Mouse (Mus musculus) midbrain, embryonic 10.5 days (tissue): ENCODE data around the gene Amotl1. TPM values are rescaled to one million over a fixed set of nuclear protein-coding genes. Genes with fewer than 3 reads are reported as not detected.
A peak's percentile ranks its signal among the peaks of the same experiment; 100 is the strongest.

ENCODE experiments used
- DNase-seq: peaks from one replicate; pipeline ENCODE4 v3.0.0-alpha.2; 2017; ENCODE audit warnings: low spot score
- H3K27ac ChIP-seq: fragments of 300-500 bp; sonication (generic); replicated peaks from 2 replicates; pipeline ENCODE4 v1.5.1; 2016; ENCODE audit warnings: mild to moderate bottlenecking
- H3K27me3 ChIP-seq: fragments of 300-500 bp; sonication (generic); 2 replicates; pipeline ENCODE4 v1.6.1; 2016; ENCODE audit warnings: low read depth, mild to moderate bottlenecking; ENCODE audit not compliant: poor library complexity, severe bottlenecking
- H3K36me3 ChIP-seq: fragments of 300-500 bp; sonication (generic); 2 replicates; pipeline ENCODE4 v1.6.1; 2016; ENCODE audit warnings: mild to moderate bottlenecking, moderate library complexity
- H3K4me1 ChIP-seq: fragments of 300-500 bp; sonication (generic); 2 replicates; pipeline ENCODE4 v1.6.1; 2016
- H3K4me3 ChIP-seq: fragments of 300-500 bp; sonication (generic); 2 replicates; pipeline ENCODE4 v1.5.1; 2016; ENCODE audit warnings: mild to moderate bottlenecking, moderate library complexity
- H3K9me3 ChIP-seq: fragments of 300-500 bp; sonication (generic); replicated peaks from 2 replicates; pipeline ENCODE4 v1.6.1; 2016; ENCODE audit warnings: mild to moderate bottlenecking
- WGBS: fragments of 180-500 bp; shearing (Covaris S2); methylation state at CpG from one replicate; pipeline ENCODE4 v1.1.7; 2016; 5-methylcytosine and 5-hydroxymethylcytosine counted together
- polyA plus RNA-seq: library from polyadenylated mRNA; unstranded; fragments of >200 nt; fragmentation: Nextera tagmentation; extraction: Ambion mirVana; gene quantifications from 2 replicates; pipeline ENCODE4 v1.2.1, GENCODE M21; 2016

Amotl1 gene
- polyA plus RNA-seq, 1 experiment from 2014 or later: 14.7 TPM

DNA sequence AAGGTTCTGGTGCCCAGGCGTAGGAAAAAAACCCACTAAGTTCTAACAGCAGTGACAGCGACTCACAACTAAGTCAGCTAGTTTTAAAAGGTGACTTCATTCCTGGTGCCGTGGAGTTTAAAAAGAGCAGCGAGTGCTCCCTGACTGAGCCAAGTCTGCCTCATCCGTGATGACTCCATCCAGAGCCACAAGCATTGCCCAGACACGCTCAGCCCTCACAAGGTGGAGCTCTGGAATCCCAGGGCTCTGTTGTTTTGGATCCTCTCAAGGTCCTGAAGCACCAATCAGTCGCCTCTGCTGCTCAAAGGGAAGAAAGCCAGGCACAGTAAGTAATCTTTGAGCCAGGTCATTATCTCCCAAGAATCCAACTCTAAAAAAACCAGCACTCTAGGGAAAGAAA lies 18.0 kb upstream of the Amotl1 start:
- Histone ChIP-seq H3K27me3 (no peaks in the 10 kb centered on the region), H3K4me3 (no peak overlapping the region), H3K9me3 (no peaks in the 10 kb centered on the region), H3K4me1 (no peaks in the 10 kb centered on the region), H3K27ac (no peak overlapping the region), H3K36me3 (no peaks in the 10 kb centered on the region)
- no peak for DNase-seq
- 73% methylated on average over 7 of the region's 7 CpGs for WGBS

- no peak for DNase-seq
Observed at GRCm38 (mm10) chr9:14662138-14662537, 17.3 kb upstream of the Amotl1 start.

DNA sequence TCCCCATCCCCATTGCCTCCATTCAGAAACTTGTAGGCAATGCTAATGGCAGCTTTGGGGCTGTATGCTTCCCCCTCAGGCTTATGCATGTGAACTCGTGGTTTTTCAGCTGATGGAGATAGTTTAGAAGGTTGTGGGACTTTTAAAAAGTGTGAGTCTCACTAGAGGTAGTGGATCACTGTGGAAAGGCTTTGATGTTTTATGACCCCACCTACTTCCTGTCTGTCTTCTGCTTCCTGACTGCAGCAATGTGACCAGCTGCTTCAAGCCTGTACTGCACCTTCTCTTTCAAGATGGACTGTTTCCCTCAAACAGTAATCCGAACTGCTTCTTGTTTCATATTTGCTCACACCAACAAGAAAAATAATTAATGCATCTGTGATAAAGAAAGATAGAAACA lies 13.1 kb upstream of the Amotl1 start:
- Histone ChIP-seq H3K36me3 (no peaks in the 10 kb centered on the region), H3K27me3 (no peaks in the 10 kb centered on the region), H3K4me1 (no peaks in the 10 kb centered on the region), H3K27ac (no peak overlapping the region), H3K9me3 (no peaks in the 10 kb centered on the region), H3K4me3 (no peak overlapping the region)
- DNase-seq: no peak
- 67% methylated on average over 2 of the region's 2 CpGs for WGBS

More at GRCm38 (mm10) chr9:14662138-14662537, 17.3 kb upstream of the Amotl1 start:
- H3K4me3 ChIP-seq: no peak overlapping the region
- 0 out of 2 replicates have a peak overlapping the region, but pooled peaks have one; percentile 6 for H3K27ac ChIP-seq
- WGBS: 85% methylated on average over 9 of the region's 9 CpGs
- H3K36me3 ChIP-seq: no peaks in the 10 kb centered on the region
- H3K4me1 ChIP-seq: no peaks in the 10 kb centered on the region
- H3K9me3 ChIP-seq: no peaks in the 10 kb centered on the region
- H3K27me3 ChIP-seq: no peaks in the 10 kb centered on the region

GRCm38 (mm10) chr9:14654010-14654409 lies 9.2 kb upstream of the Amotl1 start:
- no peaks in the 10 kb centered on the region for H3K36me3 ChIP-seq
- no peak overlapping the region for H3K4me3 ChIP-seq
- DNase-seq: no peak
- no peaks in the 10 kb centered on the region for H3K9me3 ChIP-seq
- 87% methylated on average over 2 of the region's 2 CpGs for WGBS
- no peak overlapping the region for H3K27ac ChIP-seq
- H3K4me1 ChIP-seq: no peaks in the 10 kb centered on the region
- no peaks in the 10 kb centered on the region for H3K27me3 ChIP-seq

GRCm38 (mm10) chr9:14652761-14653160 lies 7.9 kb upstream of the Amotl1 start:
- H3K4me3 ChIP-seq: no peak overlapping the region
- 60% methylated on average over 1 of the region's 1 CpGs for WGBS
- no peaks in the 10 kb centered on the region for H3K36me3 ChIP-seq

GRCm38 (mm10) chr9:14647849-14648248 lies 3.0 kb upstream of the Amotl1 start:
- no peak for DNase-seq
- Histone ChIP-seq H3K27me3 (no peaks in the 10 kb centered on the region), H3K27ac (no peak overlapping the region), H3K4me1 (peaks cover 19% of the 10 kb centered on the region), H3K9me3 (no peaks in the 10 kb centered on the region), H3K4me3 (no peak overlapping the region), H3K36me3 (no peaks in the 10 kb centered on the region)
- WGBS: 88% methylated on average over 8 of the region's 8 CpGs

More at GRCm38 (mm10) chr9:14652761-14653160, 7.9 kb upstream of the Amotl1 start:
- no peaks in the 10 kb centered on the region for H3K27me3 ChIP-seq
- no peak overlapping the region for H3K27ac ChIP-seq
- no peak for DNase-seq
- H3K4me1 ChIP-seq: no peaks in the 10 kb centered on the region
- no peaks in the 10 kb centered on the region for H3K9me3 ChIP-seq

- DNase-seq: no peak
- no peaks in the 10 kb centered on the region for H3K27me3 ChIP-seq
- H3K4me3 ChIP-seq: no peak overlapping the region
- peaks cover 31% of the 10 kb centered on the region for H3K4me1 ChIP-seq
- H3K27ac ChIP-seq: no peak overlapping the region
- WGBS: 100% methylated on average over 1 of the region's 1 CpGs
- H3K36me3 ChIP-seq: no peaks in the 10 kb centered on the region
- H3K9me3 ChIP-seq: no peaks in the 10 kb centered on the region
Observed at GRCm38 (mm10) chr9:14646641-14647040, 1.8 kb upstream of the Amotl1 start.

DNA sequence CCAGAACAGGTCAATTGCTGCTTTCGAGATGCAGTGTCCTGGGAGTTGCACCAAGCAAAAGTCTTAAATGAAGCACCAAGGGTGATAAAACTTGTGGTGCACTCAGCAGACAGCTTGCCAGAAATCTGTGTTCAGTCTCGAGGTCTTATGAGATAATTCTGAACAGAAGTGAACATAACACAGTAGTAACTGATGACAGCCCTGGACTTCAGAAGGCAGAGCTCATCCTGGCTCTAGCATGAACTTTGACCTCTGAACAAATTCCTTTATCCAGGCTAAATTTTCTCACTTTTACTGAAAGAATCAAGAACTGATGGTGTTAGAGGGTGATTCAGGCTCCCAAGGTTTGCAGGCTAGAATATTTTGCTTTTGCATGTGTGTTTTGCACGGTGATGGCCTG lies 1.2 kb upstream of the Amotl1 start:
- Histone ChIP-seq H3K4me1 (peaks cover 37% of the 10 kb centered on the region), H3K9me3 (no peaks in the 10 kb centered on the region), H3K27me3 (no peaks in the 10 kb centered on the region), H3K36me3 (no peaks in the 10 kb centered on the region), H3K4me3 (no peak overlapping the region), H3K27ac (no peak overlapping the region)
- no peak for DNase-seq
- WGBS: 87% methylated on average over 3 of the region's 3 CpGs

GRCm38 (mm10) chr9:14643328-14643727 lies 1.5 kb downstream of the Amotl1 start:
- Histone ChIP-seq H3K9me3 (no peaks in the 10 kb centered on the region), H3K4me1 (peaks cover 52% of the 10 kb centered on the region), H3K4me3 (no peak overlapping the region), H3K36me3 (no peaks in the 10 kb centered on the region), H3K27ac (peak overlapping the region; percentile 80), H3K27me3 (no peaks in the 10 kb centered on the region)
- peak; percentile 43 for DNase-seq
- 48% methylated on average over 6 of the region's 6 CpGs for WGBS

DNA sequence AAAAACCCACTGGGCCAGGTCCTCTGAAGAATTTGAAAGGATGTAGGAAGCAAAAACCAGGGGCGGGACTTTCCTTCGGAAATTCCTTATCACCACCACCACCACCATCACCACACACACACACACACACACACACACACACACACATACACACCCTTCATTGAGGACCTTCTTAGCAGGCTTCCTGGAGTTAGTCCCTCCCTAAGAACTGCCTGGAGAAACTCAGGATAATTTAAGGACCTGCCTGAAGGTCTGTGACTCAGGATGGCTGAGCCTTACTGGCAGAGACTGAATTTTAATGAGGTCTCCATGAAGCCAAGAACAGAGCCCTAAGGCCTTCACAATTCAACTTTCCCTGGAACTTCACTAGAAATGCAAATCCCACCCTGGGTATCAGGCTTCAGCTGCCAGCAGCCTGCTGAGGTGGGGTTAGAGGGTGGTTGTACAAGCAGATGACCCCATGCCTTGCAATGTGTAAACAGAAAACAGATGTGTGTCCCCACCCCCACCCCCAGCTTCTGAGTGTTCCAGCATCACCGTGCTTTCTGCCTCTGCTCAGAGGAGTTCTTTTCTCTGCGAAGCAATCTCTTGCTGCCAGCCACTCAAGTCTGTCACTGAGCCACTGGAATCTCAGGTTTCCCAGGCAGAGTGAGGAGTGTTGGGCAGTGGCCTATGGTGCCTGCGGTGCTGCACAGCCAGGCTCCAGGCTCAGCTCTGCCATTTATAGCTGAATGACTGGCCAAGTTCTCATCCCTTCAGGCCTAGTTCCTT lies 2.4 kb downstream of the Amotl1 start:
- no peaks in the 10 kb centered on the region for H3K9me3 ChIP-seq
- peaks cover 52% of the 10 kb centered on the region for H3K4me1 ChIP-seq
- H3K36me3 ChIP-seq: no peaks in the 10 kb centered on the region
- H3K27me3 ChIP-seq: no peaks in the 10 kb centered on the region
- DNase-seq: peak; percentile 67
- WGBS: 19% methylated on average over 5 of the region's 5 CpGs
- no peak overlapping the region for H3K4me3 ChIP-seq
- peak overlapping the region; percentile 80 for H3K27ac ChIP-seq

DNA sequence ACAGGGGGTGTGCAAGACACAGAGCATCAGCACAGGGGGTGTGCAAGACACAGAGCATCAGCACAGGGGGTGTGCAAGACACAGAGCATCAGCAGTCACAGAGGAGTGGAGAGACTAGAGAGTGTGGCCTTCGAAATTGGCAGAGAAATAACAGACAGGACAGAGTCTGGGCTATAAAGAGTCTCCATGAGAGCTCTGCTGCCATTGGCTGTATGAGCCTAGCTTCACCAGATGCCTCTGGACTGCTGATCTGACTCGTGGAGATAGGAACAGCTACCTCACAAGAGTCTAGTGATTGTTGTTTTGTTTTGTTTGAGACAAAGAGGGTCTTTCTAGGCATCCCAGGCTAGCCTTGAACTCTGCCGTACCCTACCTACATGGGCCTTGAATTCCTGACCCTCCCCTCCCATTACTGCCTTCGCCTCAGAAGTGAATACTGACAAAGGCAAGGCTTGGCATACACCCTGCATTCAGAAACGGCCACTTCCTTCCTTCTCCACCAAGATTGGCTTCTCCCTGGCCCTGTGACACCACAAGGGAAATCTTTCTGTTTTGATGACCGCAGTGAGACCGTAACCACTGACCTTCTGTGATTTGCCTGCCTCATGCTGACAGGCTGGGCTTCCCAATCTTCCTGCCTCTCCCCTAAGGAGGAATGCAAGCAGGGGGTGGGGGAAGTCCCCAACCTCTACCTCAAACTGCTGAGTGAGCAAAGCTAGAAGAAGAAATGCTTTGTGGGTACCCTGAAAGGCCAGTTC lies 3.4 kb downstream of the Amotl1 start:
- DNase-seq: peak; percentile 27
- Histone ChIP-seq H3K27ac (peak overlapping the region; percentile 80), H3K27me3 (peaks cover 3% of the 10 kb centered on the region; the same call in 1 of the 2 replicates), H3K9me3 (no peaks in the 10 kb centered on the region), H3K4me3 (no peak overlapping the region), H3K4me1 (peaks cover 52% of the 10 kb centered on the region), H3K36me3 (no peaks in the 10 kb centered on the region)
- WGBS: 45% methylated on average over 7 of the region's 7 CpGs

DNA sequence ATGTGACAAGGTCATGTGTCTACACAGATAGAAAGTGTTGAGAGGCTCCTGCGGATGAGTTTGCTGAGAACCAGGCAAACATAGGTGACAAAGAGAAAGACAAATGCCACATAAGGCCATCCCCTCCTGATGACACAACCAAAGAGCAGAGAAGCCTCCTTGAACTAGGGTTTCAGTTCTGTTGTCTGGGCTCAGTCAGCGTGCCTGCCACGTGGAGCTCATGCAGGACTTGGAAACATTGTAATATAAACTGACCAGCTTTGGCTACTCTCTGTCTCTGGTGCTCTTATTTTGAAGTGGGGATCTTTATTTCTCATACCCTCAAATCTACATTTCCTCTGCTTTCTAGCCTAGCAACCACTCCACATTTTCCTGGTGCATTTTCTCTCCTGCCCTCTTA lies 8.6 kb downstream of the Amotl1 start:
- no peak overlapping the region for H3K4me3 ChIP-seq
- no peak overlapping the region for H3K27ac ChIP-seq
- no peaks in the 10 kb centered on the region for H3K36me3 ChIP-seq
- H3K4me1 ChIP-seq: peaks cover 65% of the 10 kb centered on the region
- WGBS: 83% methylated on average over 3 of the region's 3 CpGs
- no peaks in the 10 kb centered on the region for H3K9me3 ChIP-seq
- peaks cover 37% of the 10 kb centered on the region for H3K27me3 ChIP-seq
- DNase-seq: no peak

GRCm38 (mm10) chr9:14635551-14635950 lies 9.3 kb downstream of the Amotl1 start:
- WGBS: 73% methylated on average over 7 of the region's 7 CpGs
- H3K9me3 ChIP-seq: no peaks in the 10 kb centered on the region
- DNase-seq: no peak
- H3K36me3 ChIP-seq: no peaks in the 10 kb centered on the region
- peaks cover 63% of the 10 kb centered on the region for H3K4me1 ChIP-seq
- no peak overlapping the region for H3K27ac ChIP-seq
- no peak overlapping the region for H3K4me3 ChIP-seq
- peaks cover 41% of the 10 kb centered on the region for H3K27me3 ChIP-seq
